Mouse (Mus musculus) heart, adult 18-20 months (tissue): ENCODE results near the gene Eci1. TPM values are rescaled to one million over a fixed set of nuclear protein-coding genes. Genes with fewer than 3 reads are reported as not detected.
"Not testable (repeated sequence)": the region's sequence is repeated elsewhere in the genome, so short reads cannot be mapped to it uniquely, and the experiment has no call there.

Experiments used
- DNase-seq, 2 experiments: peaks; one replicate each; pipeline ENCODE4 v3.0.0; 2021 to 2022; ENCODE audit warnings: mixed read lengths in 1 of 2
- long read RNA-seq, 2 experiments: library from polyadenylated mRNA; stranded (forward); transcript quantifications; one replicate each; pipeline ENCODE4 v2.0.0; 2021
- total RNA-seq, 2 experiments: library from RNA; stranded (reverse); gene quantifications; 2 replicates each; pipeline ENCODE4 v1.2.3; 2021

The Eci1 gene
- total RNA-seq: 100 to 1,000 TPM; 472 to 487 TPM
- long read RNA-seq, experiment 1, transcript Eci1-205 (7 exons, 1,137 nt): major isoform, 401 of 435 reads
- long read RNA-seq, experiment 1, transcript Eci1-207 (2 exons, 499 nt): minor isoform, 6 of 435 reads
- long read RNA-seq, experiment 1, partial matches to known transcripts: 21 of 435 reads
- long read RNA-seq, experiment 1, other reads (novel, unspliced or antisense): 6 of 435 reads
- long read RNA-seq, experiment 2, transcript Eci1-205 (7 exons, 1,137 nt): major isoform, 257 of 276 reads
- long read RNA-seq, experiment 2, partial matches to known transcripts: 11 of 276 reads
- long read RNA-seq, experiment 2, other reads (novel, unspliced or antisense): 4 of 276 reads

DNA sequence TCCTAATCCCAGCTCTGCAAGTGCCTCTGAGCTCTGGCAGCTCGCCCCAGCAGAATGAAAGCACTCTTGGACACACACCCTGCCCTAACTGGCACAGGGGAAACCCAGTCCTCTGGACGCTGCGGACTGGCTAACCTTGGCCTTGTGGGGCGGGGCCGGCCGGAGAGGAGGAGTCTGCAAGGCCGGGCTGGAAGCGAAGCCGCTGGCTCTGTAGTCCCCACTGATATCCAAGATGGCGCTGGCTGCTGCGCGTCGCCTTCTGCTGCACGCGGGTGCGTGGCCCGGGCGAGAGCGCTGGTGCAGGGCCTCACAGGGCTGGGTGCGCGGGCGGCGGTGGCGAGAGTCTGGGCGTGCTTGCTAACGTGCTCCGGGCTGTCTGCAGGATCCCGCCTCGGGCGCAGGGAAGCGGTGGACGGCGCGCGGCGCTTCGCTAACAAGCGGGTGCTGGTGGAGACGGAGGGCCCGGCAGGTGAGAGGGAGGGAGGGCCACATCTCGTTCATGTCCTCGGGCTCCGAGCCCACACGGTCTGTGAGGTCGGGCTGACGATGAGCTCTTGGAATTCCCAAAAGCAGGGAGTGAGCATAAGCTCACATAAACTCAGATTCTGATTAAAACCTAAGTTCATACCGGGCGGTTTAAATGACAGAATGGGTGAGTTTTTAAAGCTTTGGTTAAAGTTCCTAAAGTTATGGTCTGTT, at the start of gene Eci1:
Eci1 (plus strand) TSS at position 171 of the 699 bp plus-strand sequence.
- DNase-seq: peak; percentile 96 to 98

DNA sequence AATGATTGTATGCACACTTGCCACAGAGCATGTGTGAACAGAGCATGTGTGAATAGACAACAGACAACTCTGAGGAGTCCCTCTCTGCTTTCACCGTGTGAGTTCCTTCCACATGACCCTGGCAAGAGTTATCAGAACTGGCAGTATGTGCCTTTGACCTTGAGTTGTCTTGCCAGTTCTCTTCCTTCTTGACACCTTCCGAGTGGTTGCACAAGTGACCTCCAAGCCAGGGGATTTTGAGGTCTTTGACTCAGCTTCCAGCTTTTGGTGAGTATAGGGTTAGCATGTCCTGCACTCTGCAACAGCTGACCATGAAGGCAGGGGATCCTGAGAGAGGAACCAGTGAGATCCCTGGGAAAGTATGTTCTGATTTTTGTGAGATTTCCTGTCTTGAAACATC, 47.9 kb upstream of the Eci1 start:
- DNase-seq: no peak

DNA sequence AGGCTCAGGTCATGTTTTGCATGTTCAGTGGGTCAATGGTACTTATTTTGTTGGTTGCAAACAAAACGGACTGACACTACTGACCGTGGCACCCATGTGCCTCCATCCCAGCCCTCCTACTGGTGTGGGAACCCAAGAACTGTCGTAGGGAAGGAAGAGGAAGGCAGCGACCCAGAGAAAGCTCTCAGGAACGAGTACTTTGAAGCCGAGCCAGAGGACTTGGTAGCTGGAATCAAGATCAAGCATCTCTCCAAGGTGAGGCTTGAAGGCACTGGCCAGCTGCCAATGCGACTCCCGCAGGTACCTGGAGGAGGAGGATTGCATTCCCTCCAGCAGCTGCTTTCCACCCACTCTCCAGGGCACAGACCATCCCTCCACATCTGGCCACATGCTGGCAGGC, 42.7 kb upstream of the Eci1 start:
- no peak for DNase-seq

DNA sequence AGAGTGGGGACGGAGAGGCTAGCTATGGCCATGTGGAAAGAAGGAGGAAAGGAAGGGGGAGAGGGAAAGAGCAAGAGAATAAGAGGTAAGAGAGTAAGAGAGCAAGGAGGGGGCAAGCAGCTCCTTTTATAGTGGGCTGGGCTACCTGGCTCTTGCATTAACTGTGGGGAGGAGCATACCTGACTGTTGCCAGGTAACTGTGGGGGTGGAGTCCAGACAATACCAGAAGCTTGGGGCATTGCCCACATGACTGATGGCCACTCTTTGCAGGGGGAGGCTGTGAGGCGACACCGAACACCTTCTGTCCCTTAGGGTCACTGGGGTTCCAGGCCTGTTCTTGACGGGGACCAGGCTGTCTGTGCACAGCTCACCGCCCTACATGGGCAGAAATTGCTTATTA, 37.7 kb upstream of the Eci1 start:
- DNase-seq: no peak

DNA sequence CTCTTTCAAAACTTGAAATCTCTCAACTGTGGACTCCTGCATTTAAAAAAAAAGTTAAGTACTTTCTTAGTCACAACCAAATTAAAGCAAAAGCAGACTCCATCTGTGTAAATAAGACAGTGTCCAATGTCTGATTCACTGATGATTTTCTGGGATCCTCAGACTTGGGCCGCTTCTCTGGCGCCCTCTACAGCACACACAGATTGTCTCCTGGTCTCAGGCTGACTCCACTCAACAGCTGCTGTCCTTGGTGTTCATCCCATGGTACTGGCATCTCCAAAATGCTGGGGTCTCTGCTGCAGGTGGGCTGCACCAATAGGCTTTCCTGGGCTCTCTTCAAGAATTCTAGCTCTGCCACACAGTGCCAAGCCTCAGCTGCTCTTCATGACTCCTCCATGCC, 36.6 kb upstream of the Eci1 start:
- peak; percentile 44 to 70 for DNase-seq

DNA sequence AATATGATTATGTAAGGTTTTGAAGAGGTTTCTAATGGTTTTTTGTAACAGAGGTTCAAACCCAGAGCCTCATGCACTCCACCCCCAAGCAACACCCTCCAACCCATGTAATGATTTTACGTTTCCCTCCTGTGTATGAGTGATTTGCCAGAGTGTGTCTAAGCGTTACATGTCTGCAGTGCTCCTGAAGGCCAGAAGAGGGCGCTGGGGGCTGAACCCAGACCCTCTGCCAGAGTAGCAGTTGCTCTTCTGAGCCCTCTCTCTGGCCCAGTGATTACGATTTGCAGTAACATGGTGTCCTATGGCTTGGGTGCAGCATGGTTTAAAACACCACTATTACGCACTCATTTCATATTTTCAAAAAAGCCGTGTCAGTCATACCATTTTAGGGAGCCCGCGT, 35.3 kb upstream of the Eci1 start:
- no peak for DNase-seq

DNA sequence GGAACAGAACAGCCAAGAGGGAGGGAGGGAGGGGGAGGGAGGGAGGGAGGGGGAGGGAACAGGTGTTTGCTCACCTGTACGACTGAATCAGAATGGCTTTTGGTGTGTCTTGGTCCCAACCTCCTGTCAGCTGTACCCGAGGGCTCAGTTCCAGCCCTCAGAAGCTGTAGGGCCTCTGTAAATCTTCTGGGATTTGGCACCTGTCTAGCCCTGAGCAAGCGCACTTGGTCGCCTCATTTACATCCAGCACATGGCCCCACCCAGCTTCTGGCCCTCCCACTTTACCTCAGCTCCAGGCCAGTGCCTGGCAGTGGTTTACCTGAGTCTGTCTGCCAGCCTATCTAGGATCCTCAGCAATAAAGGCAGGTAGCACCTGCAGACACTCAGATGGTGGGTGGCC, 32.9 kb upstream of the Eci1 start:
- no peak for DNase-seq

DNA sequence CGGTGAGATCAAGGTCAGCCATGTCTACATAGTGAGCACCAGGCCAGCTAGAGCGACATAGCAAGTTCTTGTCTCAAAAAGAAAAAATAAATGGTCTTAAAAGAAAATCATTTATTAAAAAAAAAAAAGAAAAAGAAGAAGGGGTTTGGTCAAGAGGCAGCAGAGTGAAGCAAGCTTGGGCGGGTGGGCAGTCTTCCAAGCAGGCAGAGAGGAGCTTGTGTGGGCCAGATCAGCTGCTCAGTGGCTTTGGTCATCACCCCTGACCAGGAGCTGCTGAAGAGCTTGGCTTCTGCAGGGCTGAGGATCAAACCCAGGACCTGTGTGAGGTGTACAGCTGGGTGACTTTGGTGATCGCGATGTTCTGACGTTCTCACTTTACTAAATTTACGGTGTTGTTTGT, 32.0 kb upstream of the Eci1 start:
- peak in 1 of 2 experiments; percentile 18 for DNase-seq

DNA sequence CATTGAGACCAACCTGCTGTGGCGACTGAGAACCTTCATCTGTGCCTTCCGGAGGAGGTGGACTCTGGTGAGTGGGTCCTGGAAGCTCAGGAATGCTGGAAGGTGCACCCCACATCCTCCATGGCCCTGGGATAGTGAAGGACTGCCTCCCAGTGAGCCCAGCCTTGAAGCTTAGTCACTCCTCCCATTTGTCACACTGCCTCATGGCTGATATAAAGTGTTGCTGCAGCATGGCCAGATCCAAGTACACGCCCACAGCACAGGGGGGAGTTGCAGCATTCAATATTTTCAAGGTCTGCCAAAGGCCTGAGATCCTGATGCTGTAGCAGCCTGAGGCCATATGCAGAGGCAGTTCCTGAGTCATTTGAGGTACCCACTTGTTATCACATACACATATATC, 24.1 kb upstream of the Eci1 start:
- no peak for DNase-seq

DNA sequence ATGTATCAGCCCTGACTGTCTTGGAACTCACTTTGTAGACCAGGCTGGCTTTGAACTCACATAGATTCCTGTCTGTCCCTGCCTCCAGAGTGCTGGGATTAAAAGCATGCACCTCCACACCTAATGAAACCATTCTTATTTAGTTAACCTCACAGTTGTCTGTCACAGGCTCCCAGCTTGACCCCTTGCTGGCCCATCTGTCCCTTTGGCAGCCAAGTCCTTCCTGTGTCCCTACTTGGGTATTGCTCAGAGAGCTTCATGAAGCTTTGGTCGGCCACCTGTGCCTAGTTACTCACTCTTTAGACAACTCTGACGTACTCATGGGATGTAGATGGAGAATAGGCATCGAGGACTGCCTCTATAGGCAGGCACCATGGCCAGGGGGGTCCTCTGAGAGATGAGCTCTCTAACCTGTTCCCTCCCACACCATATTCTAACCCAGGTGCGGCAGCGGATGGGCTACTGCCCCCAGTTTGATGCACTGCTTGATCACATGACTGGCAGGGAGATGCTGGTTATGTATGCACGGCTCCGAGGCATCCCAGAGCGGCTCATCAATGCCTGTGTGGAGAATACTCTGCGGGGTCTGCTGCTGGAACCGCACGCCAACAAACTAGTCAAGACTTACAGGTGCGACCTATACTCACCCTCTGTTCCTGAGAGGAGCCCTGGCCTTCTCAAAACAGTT, 19.2 kb upstream of the Eci1 start:
- no peak for DNase-seq

DNA sequence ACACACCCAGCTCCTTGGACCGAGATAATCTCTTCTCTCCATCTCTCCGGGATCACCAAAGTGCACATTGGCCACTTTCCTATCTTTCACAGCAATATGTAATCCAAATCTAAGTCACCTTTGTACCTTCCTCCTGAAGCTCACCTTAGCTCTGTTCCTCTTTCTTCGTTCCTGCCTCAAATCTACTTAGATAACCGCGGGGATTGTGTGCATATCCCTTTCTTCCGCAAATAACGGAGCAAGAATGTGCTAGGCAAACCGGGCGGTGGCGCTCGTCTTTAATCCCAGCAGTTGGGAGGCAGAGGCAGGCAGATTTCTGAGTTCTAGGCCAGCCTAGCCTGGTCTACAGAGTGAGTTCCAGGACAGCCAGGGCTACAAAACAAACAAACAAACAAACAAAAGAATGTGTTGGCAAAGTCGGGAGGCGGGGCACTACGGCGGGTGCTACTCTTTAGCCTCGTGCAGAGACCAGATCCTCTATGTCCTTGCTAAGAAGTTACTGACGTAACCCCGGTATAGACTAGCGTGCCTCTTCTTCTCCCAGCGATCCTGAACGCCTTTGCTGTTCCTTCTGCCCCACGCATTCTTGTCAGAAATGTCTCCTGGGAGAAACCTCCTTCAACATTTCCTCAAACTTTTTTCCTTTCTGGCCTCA, 12.8 kb upstream of the Eci1 start:
- peak in 1 of 2 experiments; percentile 31 for DNase-seq

DNA sequence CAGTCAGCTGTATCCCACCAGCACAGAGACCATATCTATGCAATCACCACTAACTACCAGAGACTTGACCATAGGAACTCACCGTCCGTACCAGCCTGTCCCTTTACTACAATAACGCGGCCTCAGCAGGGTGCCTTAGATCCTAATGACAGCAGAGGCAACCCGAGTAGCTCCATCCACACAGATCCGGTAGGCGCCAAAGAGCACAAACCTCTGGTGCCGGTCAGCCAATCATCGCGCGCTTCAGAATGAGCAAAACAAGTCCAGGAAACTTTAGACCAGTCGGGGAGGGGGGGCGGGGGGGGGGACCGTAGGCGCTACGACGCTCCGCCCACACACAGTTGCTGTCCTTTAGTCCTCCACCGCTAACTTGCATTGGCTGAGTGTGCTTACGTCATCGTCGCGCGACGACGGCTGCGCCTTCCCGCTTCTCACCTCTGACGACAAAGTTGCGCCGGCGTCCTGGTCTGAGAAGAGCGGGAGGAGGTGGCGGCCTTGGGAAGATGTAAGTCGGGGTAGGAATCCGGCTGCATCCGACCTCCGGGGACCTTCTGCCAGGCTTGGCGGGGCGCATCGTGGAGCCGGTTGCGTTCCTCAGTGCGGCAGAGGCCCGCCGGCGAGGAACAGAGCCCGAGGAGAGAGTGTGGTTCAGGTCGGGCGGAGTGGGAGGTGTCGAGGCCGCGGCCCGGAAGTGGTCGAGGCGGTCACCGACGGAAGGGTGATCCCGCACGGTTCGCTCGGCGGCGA, 12.0 kb upstream of the Eci1 start, which contains the start of gene Rnps1:
Rnps1 (plus strand) TSS at position 336 of the 747 bp plus-strand sequence.
- peak; percentile 95 for DNase-seq

DNA sequence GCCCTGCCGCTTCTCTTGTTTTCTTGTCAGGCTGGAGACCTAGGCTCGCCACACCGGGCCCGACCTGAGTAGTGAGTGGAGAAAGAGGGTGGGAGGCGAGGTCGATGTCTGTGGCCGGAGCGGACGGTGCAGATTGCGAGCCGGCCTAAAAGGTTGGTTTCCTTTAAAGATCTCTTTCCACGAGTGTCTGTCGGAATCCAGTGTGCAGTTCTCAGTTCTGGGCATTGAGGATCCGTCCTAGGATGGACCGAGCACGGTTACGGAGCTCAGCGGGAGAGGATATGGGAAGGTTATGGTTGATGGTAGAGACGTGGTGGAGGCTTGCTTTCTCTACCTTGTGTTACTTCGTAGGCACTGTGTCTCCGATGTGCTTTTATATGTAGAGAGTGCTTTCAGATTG, 11.4 kb upstream of the Eci1 start:
- DNase-seq: no peak

DNA sequence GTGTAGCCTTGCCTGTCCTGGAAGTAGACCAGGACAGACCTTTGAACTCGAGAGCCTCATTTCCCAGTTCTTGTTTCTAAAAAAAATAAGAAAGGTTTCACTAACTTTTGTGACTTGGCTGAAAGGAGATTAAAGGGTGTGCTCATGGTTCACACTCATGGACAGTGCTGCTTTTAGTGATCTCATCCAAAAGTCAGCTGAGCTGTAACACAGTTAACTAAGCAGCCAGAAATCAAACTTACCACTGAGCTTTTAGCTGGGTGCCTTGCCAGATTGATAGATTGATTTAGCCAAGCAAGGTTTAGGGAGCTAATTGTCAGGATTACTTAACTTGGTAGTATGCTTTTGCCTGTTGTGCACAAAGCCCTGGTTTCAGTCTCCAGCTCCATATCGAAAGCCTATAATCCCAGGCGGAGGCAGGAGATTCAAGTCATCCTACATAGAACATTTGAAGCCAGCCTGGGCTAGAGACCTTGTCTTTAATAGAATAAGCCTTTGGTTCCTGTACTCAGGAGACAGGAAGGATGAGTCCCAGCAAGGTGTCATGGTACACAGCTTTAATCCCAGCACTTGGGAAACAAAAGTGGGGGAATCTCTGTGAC, 10.3 kb upstream of the Eci1 start:
- DNase-seq: no peak

DNA sequence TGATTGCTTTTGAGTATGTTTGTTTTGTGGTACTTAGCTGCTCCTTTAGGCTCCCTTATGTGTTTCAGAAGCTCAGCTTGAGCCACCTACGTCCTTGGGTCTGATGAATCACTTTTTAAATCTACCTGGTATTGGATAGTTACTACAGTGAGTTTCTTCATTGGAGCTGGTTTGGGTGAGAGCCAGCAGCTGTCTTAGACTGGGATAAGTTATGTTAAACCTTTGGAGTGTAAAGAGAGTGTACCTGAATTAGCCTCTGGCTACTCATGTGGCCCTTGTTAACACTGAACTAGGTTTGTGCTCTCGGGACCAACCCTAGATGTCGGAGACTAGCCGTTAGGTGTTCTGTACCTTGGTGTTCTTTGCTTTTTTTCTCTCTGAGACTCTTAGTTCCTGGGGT, 3.3 kb upstream of the Eci1 start:
- DNase-seq: no peak

DNA sequence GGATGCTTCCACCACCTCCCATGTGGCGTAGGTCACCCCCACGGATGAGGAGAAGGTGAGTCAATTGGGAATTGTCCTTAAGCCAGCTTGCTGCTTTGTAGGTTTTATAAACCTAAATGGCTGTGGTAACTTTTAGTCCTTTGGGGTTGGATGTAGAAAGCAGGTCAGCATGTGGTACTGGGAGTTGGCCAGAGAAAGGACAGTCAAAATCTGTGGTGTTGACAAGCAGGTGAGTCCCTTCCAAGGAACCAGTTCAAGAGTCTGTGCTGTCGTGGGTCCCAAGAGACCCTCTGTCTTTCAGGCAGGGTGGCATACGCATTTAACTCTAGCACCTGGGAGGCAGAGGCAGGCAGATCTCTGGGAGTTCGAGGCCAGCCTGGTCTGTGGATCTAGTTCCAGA, 2.0 kb upstream of the Eci1 start:
- no peak for DNase-seq

DNA sequence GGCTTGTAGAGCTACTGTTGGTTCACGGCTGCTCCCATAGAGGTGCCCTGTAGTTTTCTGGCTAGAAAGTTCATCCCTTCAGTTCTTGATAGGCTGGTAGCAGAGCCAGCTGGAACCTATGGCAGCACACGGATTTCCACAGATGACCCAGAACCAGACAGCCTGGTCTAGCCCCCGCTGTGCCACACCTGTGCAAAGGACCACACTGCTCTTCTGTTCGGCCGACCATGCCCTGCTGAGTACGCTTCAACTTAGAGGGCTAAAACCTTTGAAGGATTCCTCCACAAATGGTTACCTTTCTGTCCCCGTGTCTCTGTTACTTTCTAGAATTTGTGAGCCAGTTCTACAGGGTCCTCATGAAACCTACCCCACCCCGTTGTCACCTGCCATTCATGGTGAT, 1.1 kb upstream of the Eci1 start:
- DNase-seq: not testable (repeated sequence)

DNA sequence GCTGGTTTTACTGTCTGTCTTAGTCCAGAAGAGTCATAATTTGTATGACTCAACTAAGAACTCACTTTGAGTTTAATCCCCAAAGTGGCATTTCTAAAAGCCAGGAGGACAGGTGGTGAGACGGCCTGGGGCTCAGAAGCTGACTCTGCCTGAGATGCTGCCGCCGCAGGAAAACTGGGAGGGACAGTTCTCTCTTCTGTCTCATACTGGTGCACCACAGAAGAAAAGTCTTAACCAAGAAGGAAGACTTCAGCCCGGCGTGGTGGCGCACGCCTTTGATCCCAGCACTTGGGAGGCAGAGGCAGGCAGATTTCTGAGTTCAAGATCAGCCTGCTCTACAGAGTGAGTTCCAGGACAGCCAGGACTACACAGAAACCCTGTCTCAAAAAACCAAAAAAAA, 536 bp upstream of the Eci1 start:
- no peak for DNase-seq

DNA sequence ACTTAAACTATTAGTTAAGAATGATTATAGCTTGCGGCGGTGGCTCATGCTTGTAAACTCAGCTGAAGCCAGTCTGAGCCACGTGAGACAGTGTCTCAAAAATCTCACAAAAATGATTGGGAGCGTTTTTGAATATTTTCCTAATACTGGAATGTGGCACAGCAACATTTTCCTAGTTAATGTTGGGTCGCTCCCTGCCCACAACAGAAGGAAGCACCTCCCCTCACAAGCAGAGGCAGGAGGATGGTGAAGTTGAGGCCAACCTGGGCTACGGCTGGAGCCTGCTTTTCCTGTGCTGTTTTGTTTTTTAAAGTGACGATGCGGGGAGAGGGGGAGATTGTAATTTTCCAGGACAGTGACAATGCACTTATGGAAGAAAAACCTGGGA, 723 bp downstream of the Eci1 start:
- peak in 1 of 2 experiments; percentile 46 for DNase-seq

DNA sequence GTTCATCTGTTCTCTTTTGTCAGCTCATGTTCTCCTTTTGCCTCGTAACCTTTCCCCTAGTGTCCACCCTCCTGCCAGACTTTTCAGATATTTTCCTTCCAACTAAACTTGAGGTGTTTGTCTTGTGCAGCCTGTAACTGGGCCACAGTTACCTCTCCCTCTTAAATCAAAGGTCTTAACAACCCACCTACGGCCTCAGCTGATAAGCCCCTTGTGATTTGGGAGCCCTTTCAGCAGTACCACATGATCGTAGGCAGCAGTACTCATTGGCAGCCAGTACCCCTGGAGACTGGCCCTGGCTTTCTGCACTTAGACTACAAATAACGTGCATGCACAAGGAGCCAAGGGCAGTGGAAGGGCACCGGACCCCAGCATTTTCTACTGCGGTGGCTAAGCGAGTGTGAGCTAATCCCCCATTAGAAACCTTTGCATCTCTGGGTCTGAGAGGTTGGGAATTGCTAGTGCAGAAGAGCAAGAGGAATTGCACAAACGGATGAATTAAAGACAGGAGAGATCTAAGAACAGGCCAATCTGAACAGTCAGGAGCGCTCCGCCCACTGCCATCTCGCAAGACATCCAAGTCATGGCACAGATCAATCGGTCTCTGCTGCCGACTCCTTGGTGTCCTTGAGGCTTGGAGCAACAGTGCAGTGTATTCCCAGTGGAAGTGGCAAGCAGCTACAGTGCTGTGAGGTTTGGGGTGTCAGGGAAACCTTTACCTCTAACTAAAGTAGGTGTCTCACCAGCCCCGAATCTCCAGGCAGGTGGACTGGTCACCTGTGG, 3.0 kb downstream of the Eci1 start:
- DNase-seq: peak; percentile 70 to 81

DNA sequence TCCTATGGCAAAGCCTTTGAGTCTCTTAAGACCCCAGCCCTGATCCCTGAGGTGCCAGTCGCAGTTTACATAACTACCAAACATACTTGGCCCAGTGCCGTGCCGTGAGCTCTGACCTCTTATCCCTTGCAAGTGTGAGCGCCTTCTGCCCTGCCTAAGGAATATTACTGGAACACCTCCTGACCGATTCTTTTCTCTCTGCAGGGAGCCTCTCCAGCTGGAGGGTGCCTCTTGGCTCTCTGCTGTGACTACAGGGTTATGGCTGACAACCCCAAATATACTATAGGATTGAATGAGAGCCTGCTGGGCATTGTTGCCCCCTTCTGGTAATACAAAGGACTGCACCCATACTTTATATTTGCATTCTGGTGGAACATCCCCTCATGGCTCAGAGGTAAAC, 10.6 kb downstream of the Eci1 start:
- DNase-seq: peak in 1 of 2 experiments; percentile 49
